Mouse (Mus musculus) forebrain, embryonic 16.5 days (tissue): ENCODE measurements at regions not wholly inside any gene's neighbourhood (a gene's known extent, or its start where the extent isn't known, plus 50 kb on each side); places are given as distances from the start of the nearest gene placed in this dataset.
A peak's percentile ranks its signal among the peaks of the same experiment; 100 is the strongest.

Source experiments
- ATAC-seq: fragments of 200-750 bp; cut with Nextera tagmentation; 2 replicates; pipeline ENCODE4 v1.8.0; 2017; ENCODE audit warnings: mild to moderate bottlenecking, moderate library complexity
- H3K27ac ChIP-seq: fragments of 300-500 bp; sonication (generic); 2 replicates; pipeline ENCODE4 v1.5.1; 2014; ENCODE audit warnings: low read length, control low read depth
- H3K27me3 ChIP-seq: fragments of 300-500 bp; sonication (generic); replicated peaks from 2 replicates; pipeline ENCODE4 v1.6.1; 2014; ENCODE audit warnings: low read length; ENCODE audit not compliant: control insufficient read depth, insufficient read depth
- H3K36me3 ChIP-seq: fragments of 300-500 bp; sonication (generic); 2 replicates; pipeline ENCODE4 v1.6.1; 2014; ENCODE audit not compliant: control insufficient read depth, insufficient read depth
- H3K4me1 ChIP-seq: fragments of 300-500 bp; sonication (generic); replicated peaks from 2 replicates; pipeline ENCODE4 v1.6.1; 2014; ENCODE audit warnings: low read length; ENCODE audit not compliant: control insufficient read depth, insufficient read depth
- H3K4me2 ChIP-seq: fragments of 300-500 bp; sonication (generic); 2 replicates; pipeline ENCODE4 v1.6.1; 2014; ENCODE audit warnings: mild to moderate bottlenecking, low read length, control low read depth
- H3K4me3 ChIP-seq: fragments of 300-500 bp; sonication (generic); replicated peaks from 2 replicates; pipeline ENCODE4 v1.5.1; 2014; ENCODE audit warnings: mild to moderate bottlenecking, low read length, control low read depth
- H3K9ac ChIP-seq: fragments of 300-500 bp; sonication (generic); replicated peaks from 2 replicates; pipeline ENCODE4 v1.6.1; 2014; ENCODE audit warnings: low read depth, low read length, control low read depth
- H3K9me3 ChIP-seq: fragments of 300-500 bp; sonication (generic); 2 replicates; pipeline ENCODE4 v1.6.1; 2016; ENCODE audit warnings: low read length; ENCODE audit not compliant: control insufficient read depth
- WGBS: fragments of 180-500 bp; shearing (Covaris S2); extraction: QIAGEN DNeasy Blood & Tissue Kit; methylation state at CpG from one replicate; pipeline ENCODE4 v1.1.7; 2014; 5-methylcytosine and 5-hydroxymethylcytosine counted together

GRCm38 (mm10) chr7:78123386-78123785, 614.4 kb downstream of the Ntrk3 start:
- no peak for ATAC-seq
- Histone ChIP-seq H3K4me3 (no peak overlapping the region), H3K27me3 (no peaks in the 10 kb centered on the region), H3K36me3 (no peaks in the 10 kb centered on the region), H3K27ac (no peak overlapping the region), H3K9ac (no peak overlapping the region), H3K9me3 (no peaks in the 10 kb centered on the region), H3K4me1 (no peaks in the 10 kb centered on the region), H3K4me2 (no peak overlapping the region)
- WGBS = 56% methylated on average over 1 of the region's 1 CpGs

- H3K4me3 ChIP-seq = no peak overlapping the region
- 92% methylated on average over 5 of the region's 5 CpGs for WGBS
Measured at GRCm38 (mm10) chr7:78121151-78121486, 616.7 kb downstream of the Ntrk3 start.

DNA sequence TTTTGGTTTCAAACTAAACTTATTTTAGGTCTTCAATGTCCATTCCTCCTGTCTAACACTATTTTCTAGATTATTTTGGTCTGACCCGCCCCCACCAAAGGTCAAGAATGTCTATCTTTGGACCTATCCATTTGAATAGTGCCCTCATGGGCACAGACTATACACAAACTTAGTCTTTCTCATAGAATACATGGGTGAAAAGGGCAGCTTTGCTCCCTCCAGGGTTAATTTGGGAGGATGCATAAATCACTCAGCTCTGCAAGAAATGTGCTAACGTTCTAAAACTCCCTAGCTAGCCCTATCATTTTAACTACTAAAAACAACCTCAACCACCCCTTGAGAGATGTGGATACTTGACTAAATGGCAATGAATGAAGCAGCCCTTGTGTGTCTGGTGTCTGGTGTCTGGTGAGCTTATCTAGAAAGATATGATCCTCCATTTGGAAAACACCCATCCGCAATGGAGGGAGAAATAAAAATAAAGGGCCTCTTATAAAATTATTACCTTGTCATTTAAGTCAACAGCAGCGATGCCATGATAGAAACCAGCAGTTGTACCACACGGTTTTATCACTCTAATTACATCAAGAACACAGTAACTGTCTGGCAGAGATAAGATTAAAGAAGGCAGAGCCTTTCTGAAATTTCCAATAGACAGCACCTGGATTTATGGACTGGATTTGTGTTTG, 617.2 kb downstream of the Ntrk3 start:
- no peak overlapping the region for H3K27ac ChIP-seq
- ATAC-seq = no peak
- H3K27me3 ChIP-seq = no peaks in the 10 kb centered on the region
- H3K4me1 ChIP-seq = no peaks in the 10 kb centered on the region
- H3K36me3 ChIP-seq = no peaks in the 10 kb centered on the region
- no peak overlapping the region for H3K4me2 ChIP-seq
- no peaks in the 10 kb centered on the region for H3K9me3 ChIP-seq
- no peak overlapping the region for H3K9ac ChIP-seq
- WGBS = 85% methylated on average over 5 of the region's 5 CpGs
- no peak overlapping the region for H3K4me3 ChIP-seq

More at GRCm38 (mm10) chr7:78121151-78121486, 616.7 kb downstream of the Ntrk3 start:
- ATAC-seq = no peak
- Histone ChIP-seq H3K4me2 (no peak overlapping the region), H3K27me3 (no peaks in the 10 kb centered on the region), H3K4me1 (no peaks in the 10 kb centered on the region), H3K9me3 (no peaks in the 10 kb centered on the region), H3K27ac (no peak overlapping the region), H3K9ac (no peak overlapping the region), H3K36me3 (no peaks in the 10 kb centered on the region)

DNA sequence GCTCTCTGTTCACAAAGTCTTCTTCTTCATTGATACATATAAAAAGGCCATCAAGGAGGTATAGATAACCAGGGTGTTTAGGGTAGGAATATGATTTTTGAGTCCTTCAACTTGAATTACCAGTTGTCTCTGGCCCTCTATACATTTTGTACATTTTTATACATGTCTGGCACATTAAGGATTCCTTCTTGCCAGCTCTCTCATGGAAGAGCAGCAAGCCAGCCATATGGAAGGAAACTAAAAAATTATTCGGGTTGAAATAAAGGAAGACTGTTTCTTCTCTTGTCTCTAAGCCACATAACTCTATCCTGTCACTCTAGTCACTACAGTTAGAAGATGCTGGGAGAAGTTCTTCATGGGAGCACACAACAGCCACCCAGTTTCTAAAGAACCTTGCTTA, 618.0 kb downstream of the Ntrk3 start:
- H3K27me3 ChIP-seq = no peaks in the 10 kb centered on the region
- WGBS = 70% methylated on average over 1 of the region's 1 CpGs
- no peak for ATAC-seq
- no peaks in the 10 kb centered on the region for H3K36me3 ChIP-seq
- H3K9me3 ChIP-seq = no peaks in the 10 kb centered on the region
- no peak overlapping the region for H3K9ac ChIP-seq
- H3K4me1 ChIP-seq = no peaks in the 10 kb centered on the region
- no peak overlapping the region for H3K4me3 ChIP-seq
- H3K4me2 ChIP-seq = no peak overlapping the region
- H3K27ac ChIP-seq = no peak overlapping the region

- Histone ChIP-seq H3K9ac (no peak overlapping the region), H3K27me3 (no peaks in the 10 kb centered on the region), H3K4me3 (no peak overlapping the region), H3K36me3 (no peaks in the 10 kb centered on the region), H3K4me2 (no peak overlapping the region), H3K9me3 (no peaks in the 10 kb centered on the region), H3K27ac (no peak overlapping the region), H3K4me1 (no peaks in the 10 kb centered on the region)
- ATAC-seq = no peak
- WGBS = 84% methylated on average over 6 of the region's 6 CpGs
Measured at GRCm38 (mm10) chr7:78111291-78111690, 626.5 kb downstream of the Ntrk3 start.

- H3K9me3 ChIP-seq = no peaks in the 10 kb centered on the region
- no peak overlapping the region for H3K4me3 ChIP-seq
- H3K9ac ChIP-seq = no peak overlapping the region
- H3K27ac ChIP-seq = no peak overlapping the region
- H3K4me2 ChIP-seq = no peak overlapping the region
- 70% methylated on average over 2 of the region's 2 CpGs for WGBS
- H3K4me1 ChIP-seq = no peaks in the 10 kb centered on the region
- no peaks in the 10 kb centered on the region for H3K27me3 ChIP-seq
- no peaks in the 10 kb centered on the region for H3K36me3 ChIP-seq
- no peak for ATAC-seq
Measured at GRCm38 (mm10) chr7:78103536-78104279, 634.1 kb downstream of the Ntrk3 start.

- no peak overlapping the region for H3K9ac ChIP-seq
- WGBS = 87% methylated on average over 3 of the region's 3 CpGs
- no peak overlapping the region for H3K4me2 ChIP-seq
- H3K9me3 ChIP-seq = no peaks in the 10 kb centered on the region
- H3K36me3 ChIP-seq = no peaks in the 10 kb centered on the region
- no peaks in the 10 kb centered on the region for H3K4me1 ChIP-seq
- ATAC-seq = no peak
- H3K4me3 ChIP-seq = no peak overlapping the region
- H3K27ac ChIP-seq = no peak overlapping the region
- no peaks in the 10 kb centered on the region for H3K27me3 ChIP-seq
Measured at GRCm38 (mm10) chr7:78102396-78102795, 635.4 kb downstream of the Ntrk3 start.

- H3K27me3 ChIP-seq = no peaks in the 10 kb centered on the region
- H3K4me3 ChIP-seq = no peak overlapping the region
- 0 out of 2 replicates have a peak, but pooled peaks have one; percentile 10 for ATAC-seq
- H3K4me1 ChIP-seq = peaks cover 7% of the 10 kb centered on the region
- no peak overlapping the region; the same call in 1 of the 2 replicates for H3K4me2 ChIP-seq
- no peaks in the 10 kb centered on the region for H3K36me3 ChIP-seq
- H3K9me3 ChIP-seq = no peaks in the 10 kb centered on the region
- WGBS = 51% methylated on average over 4 of the region's 4 CpGs
- no peak overlapping the region for H3K9ac ChIP-seq
- H3K27ac ChIP-seq = no peak overlapping the region
Measured at GRCm38 (mm10) chr7:78086566-78087008, 651.2 kb downstream of the Ntrk3 start.

DNA sequence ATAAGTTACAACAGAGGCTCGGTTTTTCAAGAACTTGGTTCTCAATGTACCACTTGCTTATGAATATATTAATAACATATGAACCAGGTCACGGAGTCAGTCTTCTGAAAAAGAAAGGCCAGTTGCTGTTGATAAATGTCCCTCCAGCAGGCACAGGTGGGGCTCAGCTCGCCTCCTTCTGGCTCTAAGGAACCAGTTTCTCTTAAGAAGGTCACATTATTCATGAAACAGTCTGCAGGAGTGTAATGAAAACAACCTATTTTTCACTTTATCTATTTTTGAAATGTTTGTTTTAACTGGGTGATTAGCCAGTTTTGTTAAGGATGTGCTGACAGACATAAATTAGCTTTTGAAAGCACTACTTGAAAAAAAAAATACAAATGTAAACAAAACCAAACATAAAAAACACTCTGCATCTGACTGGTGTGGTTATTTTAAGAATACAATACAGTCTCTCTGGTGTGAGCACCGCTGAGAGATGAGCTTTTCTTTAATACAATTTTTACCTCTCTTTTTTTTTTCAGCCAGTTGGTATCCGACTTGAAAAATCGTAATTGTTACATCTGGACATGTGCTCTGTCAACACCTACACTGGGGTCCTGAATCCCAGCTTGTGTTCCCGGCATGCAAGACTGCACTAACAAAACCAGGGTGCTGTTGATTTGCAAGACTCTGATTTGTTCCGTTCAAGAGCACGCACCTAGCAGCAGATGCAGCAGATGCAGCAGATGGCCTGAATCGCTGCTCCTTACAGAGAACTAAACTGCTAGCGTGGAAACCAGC, 651.8 kb downstream of the Ntrk3 start:
- Histone ChIP-seq H3K4me1 (peaks cover 7% of the 10 kb centered on the region), H3K27me3 (no peaks in the 10 kb centered on the region), H3K9ac (no peak overlapping the region), H3K36me3 (no peaks in the 10 kb centered on the region), H3K9me3 (no peaks in the 10 kb centered on the region), H3K4me2 (no peak overlapping the region; the same call in 1 of the 2 replicates), H3K4me3 (no peak overlapping the region), H3K27ac (no peak overlapping the region)
- 43% methylated on average over 11 of the region's 11 CpGs for WGBS
- ATAC-seq = peak; percentile 63
